Mouse (Mus musculus) testis, adult 2 months (tissue): ENCODE measurements around the gene Pax8.

Source experiments
- CTCF ChIP-seq: fragments of 200-500 bp; IDR thresholded peaks from 2 replicates; pipeline ENCODE4 v1.5.1; 2012; ENCODE audit warnings: low read depth, mild to moderate bottlenecking, inconsistent platforms, low read length, moderate library complexity; ENCODE audit not compliant: control insufficient read depth, insufficient read depth, insufficient replicate concordance
- POLR2A ChIP-seq: fragments of 200-500 bp; IDR thresholded peaks from 2 replicates; pipeline ENCODE4 v1.6.1; 2012; ENCODE audit warnings: low read depth, mild to moderate bottlenecking, inconsistent platforms, low read length, moderate library complexity; ENCODE audit not compliant: control insufficient read depth

GRCm38 (mm10) chr2:24474514-24475378, 653 bp downstream of the Pax8 start:
- no peak for TF ChIP-seq CTCF
- no peak for TF ChIP-seq POLR2A
